Mouse (Mus musculus) frontal cortex, adult 2 months (tissue): ENCODE results near the gene Mfsd4b5. TPM values are rescaled to one million over a fixed set of nuclear protein-coding genes. Genes with fewer than 3 reads are reported as not detected.
"Not testable (repeated sequence)": the region's sequence is repeated elsewhere in the genome, so short reads cannot be mapped to it uniquely, and the experiment has no call there.

Source experiments
- DNase-seq, 2 experiments: peaks; one replicate each; pipeline ENCODE4 v3.0.0; 2022; ENCODE audit warnings: low spot score in 1 of 2; ENCODE audit errors: extremely low spot score in 1 of 2
- polyA plus RNA-seq: library from polyadenylated mRNA; depleted of rRNA; stranded (reverse); fragments of >200 nt; gene quantifications from 2 replicates; pipeline ENCODE4 v1.2.3, GENCODE M21; 2012; rRNA removed

Gene Mfsd4b5
- polyA plus RNA-seq, result 0.06 and 0.11 TPM in 2 replicates

DNA sequence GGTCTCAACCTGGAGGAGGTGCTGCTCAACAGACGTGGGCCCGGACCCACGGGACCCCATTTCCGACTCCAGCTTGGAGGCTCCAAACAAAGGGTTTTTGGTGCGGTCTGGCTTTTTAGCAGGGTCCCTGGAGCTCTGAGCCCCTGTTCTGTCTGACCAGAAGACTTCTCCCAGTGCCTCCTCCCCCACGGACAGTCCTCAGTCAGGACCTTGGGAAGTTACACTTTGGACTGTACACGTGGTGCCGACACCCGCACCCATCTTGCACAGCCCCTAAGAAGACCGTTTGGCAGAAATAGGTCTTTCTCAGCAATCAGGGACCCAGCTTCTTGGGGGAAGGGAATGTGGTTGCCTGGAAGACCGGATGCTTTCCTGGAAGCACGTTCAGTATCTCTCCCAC, at the start of gene Mfsd4b5:
Mfsd4b5 (minus strand) TSS at position 181 of the 400 bp plus-strand sequence.
- DNase-seq, result no peak

DNA sequence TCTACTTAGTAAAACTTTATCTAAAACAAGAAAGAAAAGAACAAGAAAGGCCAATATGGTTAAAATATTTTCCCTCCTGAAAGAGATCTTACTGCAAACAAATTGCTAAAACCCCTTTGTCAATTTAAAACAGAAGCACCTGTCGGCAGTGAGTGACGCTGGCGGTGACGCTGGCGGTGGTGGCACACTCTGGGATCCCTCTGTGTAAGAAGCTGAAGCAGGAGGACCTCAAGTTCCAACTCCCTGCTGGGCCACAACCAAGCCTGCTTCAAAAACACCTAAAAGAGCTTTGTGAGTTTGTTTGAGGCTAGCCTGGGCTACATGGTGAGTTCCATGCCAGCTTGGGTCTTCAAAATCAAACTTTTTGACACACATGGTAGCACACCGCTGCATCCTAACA, 48.5 kb upstream of the Mfsd4b5 start:
- no peak for DNase-seq

DNA sequence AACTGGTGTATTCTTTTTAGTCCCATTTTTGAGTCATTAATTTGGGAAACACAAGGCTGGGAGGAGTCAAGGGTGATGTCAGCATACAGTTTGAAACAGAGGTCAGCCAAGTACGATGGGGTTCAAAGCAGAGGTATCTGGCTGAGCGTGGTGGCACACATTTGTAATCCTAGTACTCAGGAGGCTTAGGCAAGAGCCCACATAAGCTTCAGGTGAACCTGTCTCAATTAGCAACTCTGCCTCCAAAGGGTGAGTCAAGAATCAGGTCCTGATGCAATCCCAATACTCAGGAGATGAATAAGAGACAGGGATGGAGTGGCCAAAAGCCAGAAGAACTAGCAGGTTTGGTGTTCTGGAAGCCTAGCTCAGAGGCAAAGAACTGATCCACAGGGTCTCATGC, 46.5 kb upstream of the Mfsd4b5 start:
- no peak for DNase-seq

DNA sequence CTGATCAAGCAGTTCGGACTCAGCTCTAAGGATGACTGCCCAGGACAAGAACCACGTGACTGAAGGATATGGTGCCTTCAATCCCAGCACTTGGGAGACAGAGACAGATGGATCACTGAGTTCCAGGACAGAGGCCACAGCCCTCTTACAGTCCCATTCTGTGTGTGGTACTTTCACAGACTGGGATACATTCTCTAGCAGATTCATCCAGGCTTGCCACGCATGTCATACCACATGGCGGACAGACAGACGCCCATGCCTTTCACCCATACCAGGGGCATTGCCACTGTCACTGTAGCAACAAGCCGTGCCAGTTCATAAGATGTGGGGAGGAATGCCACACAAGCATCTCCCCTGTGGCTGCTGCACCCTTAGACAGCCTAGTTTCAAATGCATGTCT, 44.3 kb upstream of the Mfsd4b5 start:
- no peak for DNase-seq

DNA sequence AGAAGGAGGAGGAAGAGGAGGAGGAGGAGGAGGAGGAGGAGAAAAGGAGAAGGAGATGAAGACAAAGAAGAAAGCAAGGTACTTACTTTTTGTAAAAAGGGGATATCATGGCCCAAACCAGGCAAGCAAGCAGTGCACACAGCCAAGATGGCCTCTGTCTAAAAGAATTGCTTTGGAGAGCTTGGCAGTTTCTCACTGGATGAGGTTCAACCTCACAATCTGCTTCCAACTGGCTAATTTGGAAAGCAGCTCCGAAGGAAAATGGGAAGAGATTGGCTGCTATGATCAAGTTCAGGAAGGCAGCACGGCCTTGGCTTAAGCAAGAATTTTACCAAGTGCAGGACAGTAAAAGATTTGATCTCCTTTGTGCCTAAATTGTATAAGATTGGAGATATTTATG, 43.2 kb upstream of the Mfsd4b5 start:
- DNase-seq, result no peak

DNA sequence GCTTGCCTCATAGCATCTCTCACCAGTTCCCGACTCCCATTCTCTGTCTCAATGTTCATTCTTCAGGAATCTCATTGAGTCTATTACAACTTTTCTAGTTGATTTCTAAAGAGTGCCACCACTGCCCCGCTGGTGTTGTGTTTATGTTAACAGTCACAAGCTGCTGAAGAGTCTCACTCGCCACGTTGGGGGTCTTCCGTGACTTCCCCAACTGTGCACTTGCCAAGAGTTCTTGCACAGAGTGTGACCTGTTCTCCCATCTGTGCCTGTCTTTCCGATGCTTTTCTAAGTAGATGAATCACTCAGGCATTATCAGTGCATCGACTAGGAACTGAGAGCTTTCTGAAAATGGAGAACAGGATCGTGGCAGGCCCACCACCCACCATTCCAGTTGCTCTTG, 41.6 kb upstream of the Mfsd4b5 start:
- DNase-seq, result no peak

DNA sequence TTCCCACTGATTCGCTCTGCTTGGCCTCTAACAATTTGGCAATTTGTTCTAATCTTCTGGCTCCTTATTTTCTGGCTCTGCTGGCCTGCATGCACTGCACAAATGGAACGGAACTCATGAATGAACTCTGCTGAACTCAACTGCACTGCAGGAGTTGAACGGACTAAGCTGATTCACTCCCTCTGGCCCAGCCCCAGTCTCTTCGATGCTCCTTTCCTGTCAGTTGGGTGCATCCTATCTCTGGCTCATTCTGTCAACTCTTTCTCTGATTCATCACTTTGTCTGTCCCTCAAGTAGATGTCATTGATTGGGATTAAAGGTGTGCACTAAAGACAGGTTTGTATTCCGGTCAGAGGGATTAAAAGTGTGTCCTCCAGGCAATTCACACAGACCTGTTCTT, 40.1 kb upstream of the Mfsd4b5 start:
- DNase-seq, result no peak

DNA sequence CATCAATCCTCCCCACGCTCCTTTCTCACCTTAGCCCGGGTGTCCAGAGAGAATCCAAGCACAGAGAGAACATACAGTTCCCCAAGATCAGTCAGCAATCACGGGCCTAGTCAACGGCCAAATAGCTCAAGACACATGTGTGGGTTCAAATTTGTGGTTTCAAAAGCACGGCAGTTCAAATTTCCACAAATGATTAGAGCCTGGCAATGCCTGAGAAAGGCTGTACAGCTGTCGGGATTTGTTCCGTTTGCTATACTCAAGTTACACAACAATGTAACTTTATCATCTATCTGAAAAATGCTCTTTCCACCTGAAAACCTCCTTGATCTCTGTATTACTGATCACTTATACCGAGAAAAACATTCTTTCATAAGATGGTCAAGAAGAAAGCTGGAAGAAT, 39.1 kb upstream of the Mfsd4b5 start:
- DNase-seq, result peak in 1 of 2 experiments; percentile 11

DNA sequence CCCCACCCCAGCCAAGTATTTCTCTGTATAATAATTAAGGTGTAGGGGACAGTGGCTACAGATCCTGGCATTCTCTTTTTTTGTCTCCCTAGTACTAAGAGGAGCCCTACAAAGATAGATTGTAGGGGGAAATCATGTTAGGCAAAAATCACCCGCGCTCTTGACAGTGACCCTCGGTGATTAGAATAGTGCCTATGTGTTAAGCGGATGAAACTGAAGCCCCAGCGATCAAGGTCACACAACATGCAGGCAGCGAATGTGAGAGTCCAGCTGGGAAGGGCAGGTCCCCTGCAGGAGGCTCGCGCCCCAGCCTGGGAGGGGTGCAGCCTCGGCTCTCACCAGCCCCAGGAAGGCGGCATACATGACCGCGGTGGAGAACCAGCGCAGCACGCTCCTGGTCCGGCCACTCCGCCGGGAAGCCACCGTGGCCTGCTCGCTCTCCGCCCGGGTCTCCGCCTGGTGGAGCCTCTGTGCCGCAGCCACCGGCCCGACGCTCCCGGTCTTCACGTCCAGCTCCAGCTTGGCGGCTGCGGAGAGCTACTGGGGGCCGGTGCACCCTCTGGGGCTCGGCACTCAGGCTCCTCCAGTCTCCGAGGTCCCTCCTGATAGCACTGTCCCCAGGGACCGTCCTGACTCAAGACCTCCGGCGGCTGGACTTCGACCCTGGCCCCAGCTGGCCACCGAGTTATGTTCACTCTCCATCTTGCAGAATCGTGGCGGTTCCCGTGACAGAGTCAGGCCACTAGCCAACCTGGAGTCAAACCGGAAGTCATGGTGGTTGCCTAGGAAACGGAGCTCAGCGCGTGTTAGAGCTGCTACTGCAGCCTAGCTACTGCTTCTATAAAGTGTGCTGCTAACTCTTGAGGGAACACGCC, 38.3 kb upstream of the Mfsd4b5 start, which contains the start of gene Mfsd4b1:
Mfsd4b1 (minus strand) TSS at position 715 of the 875 bp plus-strand sequence.
- DNase-seq, result peak; percentile 87 to 93

DNA sequence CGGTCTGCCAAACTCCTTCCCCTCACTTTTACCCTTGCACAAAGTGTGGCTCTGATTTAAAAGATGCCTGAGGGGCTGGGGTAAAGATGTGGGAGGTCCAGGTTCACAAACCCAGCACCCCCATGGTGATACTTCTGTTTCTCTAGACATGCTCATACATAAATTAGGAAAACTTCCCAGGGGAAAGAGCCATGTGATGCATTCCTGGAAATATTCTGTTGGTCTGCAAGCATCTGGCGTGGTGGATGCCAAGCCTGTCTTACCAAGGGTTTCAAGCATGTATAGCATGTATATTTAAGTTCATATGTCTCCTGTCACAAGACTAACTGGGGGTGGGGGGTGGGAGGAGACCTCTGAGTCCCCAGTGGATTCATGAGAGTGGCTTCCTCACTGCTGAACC, 34.0 kb upstream of the Mfsd4b5 start:
- no peak for DNase-seq

DNA sequence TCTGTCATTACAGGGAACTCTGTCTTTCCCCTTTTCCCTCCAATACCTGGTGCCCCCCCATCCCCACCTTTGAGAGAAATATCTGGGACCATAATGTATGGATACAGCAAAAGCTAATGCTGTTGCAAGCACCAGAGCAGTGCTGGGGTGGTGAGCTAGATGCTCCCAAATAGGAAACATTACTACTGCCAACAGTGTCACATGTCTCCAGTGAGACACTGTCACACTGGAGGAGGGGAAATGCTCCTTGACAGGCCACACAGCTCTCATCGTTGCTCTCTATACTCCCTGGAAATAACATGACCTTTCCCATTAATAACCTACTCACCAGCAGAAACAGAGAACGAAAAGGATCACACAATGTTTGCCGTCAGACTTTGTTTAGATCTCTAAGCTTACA, 33.0 kb upstream of the Mfsd4b5 start:
- no peak for DNase-seq

DNA sequence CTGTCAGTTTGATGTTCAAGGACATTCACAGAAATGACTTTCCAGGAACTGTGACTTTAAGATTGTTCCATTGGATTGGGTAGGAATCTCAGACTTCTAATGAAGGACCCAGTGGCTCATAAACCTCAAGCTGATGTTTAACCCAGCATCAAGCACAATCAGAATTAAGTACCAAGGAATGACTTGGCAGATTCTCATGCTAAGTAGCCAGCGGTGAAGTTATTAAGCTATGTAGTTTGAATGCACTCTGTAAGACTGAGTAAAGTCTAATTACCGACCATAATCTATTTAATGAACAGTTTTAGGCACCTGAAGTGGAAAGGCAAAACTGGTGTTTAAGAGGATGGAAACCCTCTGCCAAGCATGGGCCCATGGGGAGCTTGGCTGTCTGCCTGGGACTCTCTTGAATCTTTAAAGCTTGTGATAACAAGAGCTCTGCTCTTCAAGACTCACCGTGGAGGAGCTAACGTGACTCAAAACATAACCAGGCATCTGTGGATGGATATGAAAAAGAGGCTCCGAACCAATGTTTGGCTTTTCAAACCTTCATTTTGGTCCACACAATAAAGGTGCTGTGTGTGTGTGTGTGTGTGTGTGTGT, 31.9 kb upstream of the Mfsd4b5 start:
- no peak for DNase-seq

DNA sequence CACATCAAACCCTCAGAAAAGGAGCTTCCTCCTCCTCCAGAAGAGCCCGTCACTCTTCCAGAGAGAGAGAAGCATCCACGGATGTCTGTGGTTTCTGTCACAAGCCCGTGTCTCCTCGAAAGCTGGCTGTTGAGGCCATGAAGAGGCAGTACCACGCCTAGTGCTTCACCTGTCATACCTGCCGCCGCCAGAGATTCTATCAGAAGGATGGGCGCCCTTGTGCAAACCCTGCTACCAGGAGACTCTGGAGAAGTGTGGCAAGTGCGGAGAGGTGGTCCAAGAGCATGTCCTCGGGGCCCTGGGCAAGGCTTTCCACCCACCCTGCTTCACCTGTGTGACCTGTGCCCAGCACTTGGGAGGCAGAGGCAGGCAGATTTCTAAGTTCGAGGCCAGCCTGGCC, 23.1 kb upstream of the Mfsd4b5 start:
- DNase-seq, result no peak

DNA sequence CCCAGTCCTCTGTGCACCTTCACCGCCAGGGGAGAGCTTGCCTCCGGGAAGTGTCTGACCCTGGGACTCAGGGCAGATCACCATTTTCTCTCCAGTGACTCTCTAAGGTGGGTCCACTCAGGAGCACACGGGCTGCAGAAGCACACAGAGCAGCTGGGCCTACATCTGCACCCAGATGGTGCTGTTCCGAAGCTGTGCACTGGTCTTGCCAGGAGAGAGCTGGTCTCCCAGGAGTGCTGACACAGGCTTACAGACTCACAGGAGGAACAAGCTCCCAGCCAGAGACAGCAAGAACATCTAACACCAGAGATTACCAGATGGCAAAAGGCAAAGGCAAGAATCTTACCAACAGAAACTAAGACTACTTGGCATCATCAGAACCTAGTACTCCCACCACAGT, 22.4 kb upstream of the Mfsd4b5 start:
- DNase-seq, result not testable (repeated sequence)

DNA sequence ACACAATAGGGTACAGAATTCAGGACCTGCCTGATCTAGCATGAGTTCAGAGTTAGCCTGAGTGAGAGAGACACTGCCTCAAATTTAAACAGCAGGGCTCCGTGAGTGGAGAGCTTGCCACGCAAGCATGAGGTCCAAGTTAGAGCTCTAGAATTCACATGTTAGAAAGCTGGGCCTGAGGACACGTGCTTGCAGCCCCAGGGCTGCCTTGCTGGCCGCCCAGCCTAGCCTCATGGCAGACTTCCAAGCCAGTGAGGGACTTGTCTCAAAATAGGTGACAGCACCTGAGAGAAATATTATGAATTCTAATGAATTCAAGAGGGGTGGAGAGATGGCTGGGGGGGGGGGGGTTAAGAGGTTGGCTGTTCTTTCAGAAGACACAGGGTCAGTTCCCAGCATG, 21.5 kb upstream of the Mfsd4b5 start:
- DNase-seq, result no peak

DNA sequence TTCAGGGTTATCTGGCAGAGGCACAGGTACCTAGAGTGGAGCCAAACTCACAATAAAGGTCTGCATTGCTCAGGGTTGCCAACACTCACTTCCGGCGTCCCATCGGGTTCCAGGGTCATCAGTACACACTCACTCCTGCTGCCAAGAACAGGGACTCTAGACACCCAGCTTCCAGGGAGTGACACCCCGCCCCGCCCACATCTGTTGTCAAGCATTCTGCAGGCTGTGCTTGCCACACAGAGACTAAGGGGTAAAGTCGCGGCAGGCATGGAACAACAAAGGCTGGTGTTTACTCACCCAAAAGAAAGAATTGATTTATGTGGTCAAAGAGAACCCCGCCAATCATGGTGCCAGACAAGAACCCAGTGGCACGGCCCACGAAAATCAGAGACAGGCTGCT, 20.5 kb upstream of the Mfsd4b5 start:
- no peak for DNase-seq

DNA sequence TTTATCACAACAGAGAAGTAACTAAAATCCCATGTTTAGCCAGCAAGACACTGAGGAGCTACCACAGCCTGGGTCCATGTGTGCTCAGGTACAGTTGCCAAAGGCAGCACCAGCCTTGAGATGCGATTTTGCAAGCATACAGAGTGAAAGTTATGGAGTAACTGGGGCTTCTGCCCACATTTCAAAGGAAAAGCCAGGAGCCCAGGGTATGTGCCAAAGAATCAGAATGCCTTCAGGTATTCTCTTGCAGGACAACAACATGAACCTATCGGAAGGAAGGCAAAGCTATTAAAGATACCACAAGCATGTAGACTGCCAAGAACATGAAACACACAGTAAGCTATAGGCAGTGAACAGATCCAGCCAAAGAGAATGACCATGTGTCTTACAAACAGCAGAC, 14.3 kb upstream of the Mfsd4b5 start:
- DNase-seq, result no peak

DNA sequence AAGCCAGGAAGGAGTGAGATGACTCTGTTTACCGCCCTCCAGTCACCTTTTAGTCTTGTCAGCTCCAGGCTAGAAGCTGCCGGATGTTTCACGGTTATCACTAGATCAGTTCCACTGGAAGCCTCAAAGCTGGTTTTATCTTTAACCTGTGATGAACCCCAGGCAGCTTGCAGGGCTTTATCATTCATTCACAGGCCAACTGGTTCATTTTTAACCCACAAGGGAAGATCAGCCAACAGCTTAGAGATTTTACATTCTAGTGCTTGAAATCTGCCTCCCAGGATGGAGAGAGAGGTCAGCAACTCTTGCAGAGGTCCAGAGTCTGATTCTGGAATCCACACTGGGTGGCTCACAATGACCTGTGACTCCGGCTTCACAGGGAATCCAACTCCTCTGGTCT, 4.7 kb upstream of the Mfsd4b5 start:
- no peak for DNase-seq

DNA sequence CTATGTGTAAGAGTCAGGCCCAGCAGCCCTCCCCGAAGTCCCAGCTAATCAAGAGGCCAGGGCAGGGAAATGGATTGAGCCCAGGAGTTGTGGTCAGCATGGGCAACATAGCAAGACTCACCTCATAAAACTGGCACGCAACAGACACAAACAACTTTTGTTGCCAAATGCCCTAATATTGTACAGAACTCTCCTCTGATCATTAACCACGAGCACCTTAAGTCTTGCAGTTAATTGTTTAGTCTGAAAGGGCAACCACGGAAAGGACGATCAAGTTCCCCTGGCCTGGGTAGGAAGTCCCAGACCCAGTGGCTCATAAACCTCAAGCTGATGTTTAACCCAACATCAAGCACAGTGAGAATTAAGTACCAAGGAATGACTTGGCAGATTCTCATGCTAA, 3.8 kb downstream of the Mfsd4b5 start:
- no peak for DNase-seq

DNA sequence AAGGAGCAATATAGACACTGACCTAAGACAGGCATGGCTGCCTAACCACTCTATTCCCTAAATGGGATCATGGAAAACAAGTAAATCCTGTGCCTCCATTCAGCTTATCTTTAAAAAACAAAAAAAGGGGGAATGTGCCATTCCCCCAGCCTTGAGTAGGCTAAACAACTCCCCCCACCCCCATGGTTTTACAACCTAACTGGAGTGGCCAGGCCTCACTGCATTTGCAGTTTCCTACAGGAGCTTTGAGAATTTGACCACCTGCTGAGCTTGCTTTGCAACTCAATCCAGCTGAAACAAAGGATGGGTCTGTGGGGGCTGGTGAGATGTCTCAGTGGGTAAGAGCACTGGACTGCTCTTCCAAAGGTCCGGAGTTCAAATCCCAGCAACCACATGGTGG, 8.2 kb downstream of the Mfsd4b5 start:
- DNase-seq, result no peak

DNA sequence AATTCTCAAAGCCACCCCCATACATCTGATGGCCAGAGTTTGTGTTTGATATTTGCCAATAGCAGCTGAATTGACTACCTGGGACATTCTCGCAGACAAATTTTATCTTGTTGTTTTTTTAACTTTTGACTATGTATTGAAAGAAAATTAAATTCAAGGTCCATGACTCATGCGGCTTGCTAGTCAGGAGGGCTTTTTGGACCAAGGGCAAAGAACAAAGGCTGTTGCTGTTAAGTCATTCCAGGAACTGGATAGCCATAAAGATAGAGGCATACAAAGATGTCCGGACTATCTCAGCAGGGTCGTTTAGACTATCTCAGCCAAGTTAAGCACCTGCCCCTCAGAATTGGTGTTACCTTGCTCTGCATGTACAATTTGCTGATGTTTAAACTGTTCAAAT, 9.1 kb downstream of the Mfsd4b5 start:
- no peak for DNase-seq

DNA sequence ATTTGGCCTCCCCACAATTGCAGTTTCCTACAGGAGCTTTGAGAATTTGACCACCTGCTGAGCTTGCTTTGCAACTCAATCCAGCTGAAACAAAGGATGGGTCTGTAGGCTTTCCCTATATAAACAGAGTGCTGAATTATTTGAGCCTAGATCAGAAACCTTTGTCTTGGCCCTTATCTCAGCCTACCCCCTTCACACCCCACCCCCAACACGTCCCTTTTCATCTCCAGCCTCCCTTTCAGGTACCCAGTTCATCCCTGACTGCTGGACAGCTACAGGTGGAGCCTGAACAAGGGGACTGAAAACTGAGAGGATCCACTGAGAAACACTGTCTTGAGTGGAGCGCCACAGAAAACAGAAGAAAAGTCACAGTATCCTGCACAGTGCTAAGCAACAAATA, 10.7 kb downstream of the Mfsd4b5 start:
- DNase-seq, result no peak
